In the genomic region with DNA sequence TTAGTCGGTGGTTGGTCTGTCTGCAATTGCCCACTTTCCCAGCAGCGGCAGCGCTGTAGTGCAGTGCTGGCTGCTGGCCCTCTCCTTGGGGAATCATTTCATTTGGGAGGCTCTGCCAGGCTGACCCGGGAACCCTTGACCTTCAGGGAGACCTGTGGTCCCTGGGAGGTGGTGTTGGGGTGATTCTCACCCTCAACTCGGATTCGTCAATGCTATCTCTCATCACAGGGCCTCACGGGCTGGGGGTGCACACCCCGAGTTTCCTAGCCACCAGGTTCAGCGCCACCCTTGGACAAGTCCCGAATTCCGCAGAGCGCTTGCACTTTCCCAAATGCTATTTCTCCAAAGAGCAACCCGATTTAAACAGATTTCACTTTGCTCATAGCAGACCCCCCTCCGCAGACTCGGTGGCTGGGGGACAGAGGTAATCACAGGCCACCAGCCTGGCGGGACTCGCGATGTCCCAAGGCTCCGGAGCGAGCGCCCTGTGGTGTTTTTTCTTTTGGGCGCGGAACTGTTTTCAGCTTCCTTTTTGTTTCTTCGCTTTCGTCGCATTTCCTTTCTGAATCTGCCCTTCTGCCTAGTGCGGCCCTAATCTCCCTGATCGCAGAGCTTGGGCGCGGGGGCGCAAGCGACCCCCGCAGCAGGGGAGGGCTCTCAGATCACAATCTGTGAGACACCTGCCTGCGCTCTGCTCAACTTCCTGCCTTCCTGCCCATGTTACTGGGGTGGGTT, we compare ENCODE assay signal across 8 mouse cellular contexts.
DNase-seq lines count a peak whose midpoint lies in the region; ATAC-seq and TF ChIP-seq lines count a peak whose summit lies in the region.

No protein-coding gene starts in this region.

- H3K9ac ChIP-seq in kidney, postnatal 0 days (ENCODE audit: low read depth, low read length), result peak overlapping the region; percentile 38
- H3K9ac ChIP-seq in ES-E14 (ENCODE audit: insufficient read depth, low read depth, low read length, poor library complexity, severe bottlenecking), result peak overlapping the region; percentile 39

- no peaks in the 10 kb centered on the region for H3K9me3 ChIP-seq in kidney, postnatal 0 days (replicated peaks; ENCODE audit: low read length)
- no peaks in the 10 kb centered on the region for H3K9me3 ChIP-seq in ES-E14 (ENCODE audit: control insufficient read depth, insufficient read depth, low read depth, low read length)

- TF ChIP-seq CTCF in kidney, postnatal 0 days (IDR thresholded peaks at IDR 0.05; ENCODE audit: low read depth), result no peak; the same call in 1 of the 2 replicates

- in situ Hi-C loops in ES-E14 (cut with MboI; ENCODE audit: low sequenced_read_pairs in 2 of 2, unreplicated experiment in 2 of 2), result no loop called here

- ATAC-seq in kidney, postnatal 0 days (replicated peaks; ENCODE audit: low FRiP score, low read depth), result no peak; the same call in 1 of the 2 replicates

- DNase-seq in kidney, postnatal 0 days (ENCODE audit: low spot score), result peak; percentile 24
- no peak for DNase-seq in kidney, adult 11 months
- no peak for DNase-seq in ES-E14 (ENCODE audit: low read depth, low spot score)
- DNase-seq in embryo, embryonic 11 days, result peak; percentile 64
- peak; percentile 1 to 3 for DNase-seq in heart, postnatal 36 days
- DNase-seq in lung, postnatal 4 days, result peak; percentile 8 to 24
- peak; percentile 91 for DNase-seq in thymus, postnatal 14 days
- DNase-seq in urinary bladder, adult 18-20 months (ENCODE audit: low spot score in 2 of 2), result no peak

- H3K4me1 ChIP-seq in kidney, postnatal 0 days (replicated peaks; ENCODE audit: insufficient read depth, low read length), result 0 out of 2 replicates have a peak, but pooled peaks cover 3% of the 10 kb centered on the region
- H3K4me1 ChIP-seq in ES-E14 (ENCODE audit: control insufficient read depth in 2 of 2, insufficient read depth in 2 of 2, low read length in 2 of 2, poor library complexity in 1 of 2), result peaks cover 3 to 4% of the 10 kb centered on the region in 2 experiments; a peak in 2 of 4 replicates

- 1% methylated on average over 34 of the region's 34 CpGs for WGBS in kidney, postnatal 0 days

- H3K4me2 ChIP-seq in kidney, postnatal 0 days (ENCODE audit: low read length), result peak overlapping the region; percentile 62

- peak overlapping the region; percentile 36 for H3K4me3 ChIP-seq in kidney, postnatal 0 days (replicated peaks; ENCODE audit: low read depth, low read length)
- peak overlapping the region; percentile 58 to 75 for H3K4me3 ChIP-seq in ES-E14 (ENCODE audit: insufficient read depth in 1 of 2, low read depth in 1 of 2, low read length in 2 of 2, poor library complexity in 1 of 2, severe bottlenecking in 1 of 2)

- H3K36me3 ChIP-seq in kidney, postnatal 0 days (ENCODE audit: insufficient read depth, low read length), result no peaks in the 10 kb centered on the region
- no peaks in the 10 kb centered on the region for H3K36me3 ChIP-seq in ES-E14 (ENCODE audit: control insufficient read depth, insufficient read depth, low read length, poor library complexity, severe bottlenecking)

- H3K27me3 ChIP-seq in kidney, postnatal 0 days (ENCODE audit: insufficient read depth, low read length), result no peaks in the 10 kb centered on the region

- intact Hi-C loops in heart, postnatal 36 days (cut with DNase I), result no loop called here

- no peak overlapping the region for H3K27ac ChIP-seq in kidney, postnatal 0 days
- no peak overlapping the region for H3K27ac ChIP-seq in ES-E14 (ENCODE audit: insufficient read depth, low read depth, low read length, poor library complexity, severe bottlenecking)

TF ChIP-seq in ES-E14, 5 proteins besides CTCF, POLR2A, EP300 and RAD21:
- TF ChIP-seq ZC3H11A (IDR thresholded peaks at IDR 0.05; ENCODE audit: borderline replicate concordance, low read depth, low read length), result no peak
- no peak for TF ChIP-seq HCFC1 (IDR thresholded peaks at IDR 0.05; ENCODE audit: borderline replicate concordance, insufficient read depth, low read length)
- no peak for TF ChIP-seq ZNF384 (IDR thresholded peaks at IDR 0.05; ENCODE audit: low read depth, low read length)
- TF ChIP-seq MAFK (IDR thresholded peaks at IDR 0.05; ENCODE audit: insufficient read depth, low read depth, low read length), result no peak
- no peak for TF ChIP-seq CHD2 (IDR thresholded peaks at IDR 0.05; ENCODE audit: low read depth, low read length)

Comparison
In these comparisons a context has a peak if more than half of its experiments do, and no peak if none do; other contexts are left out.
1. DNase-seq: peak in kidney, postnatal 0 days (single experiment), embryo, embryonic 11 days (single experiment), heart, postnatal 36 days (2 of 2), lung, postnatal 4 days (2 of 2) and thymus, postnatal 14 days (single experiment); none in kidney, adult 11 months (single experiment), ES-E14 (single experiment) and urinary bladder, adult 18-20 months (0 of 2).